Mouse (Mus musculus): Measurements from ENCODE around the gene Gm45717. TPM values are rescaled to one million over a fixed set of nuclear protein-coding genes. Genes with fewer than 3 reads are reported as not detected.

The Gm45717 gene
- polyA plus RNA-seq, 2 experiments: not detected

- no peaks in the 10 kb centered on the region for H3K9me3 ChIP-seq (ENCODE audit: control insufficient read depth, low read length)
- 83% methylated on average over 7 of the region's 7 CpGs for WGBS (ENCODE audit: insufficient replicate concordance)
- H3K27ac ChIP-seq: no peak overlapping the region
- no peaks in the 10 kb centered on the region for H3K27me3 ChIP-seq (ENCODE audit: control insufficient read depth, insufficient read depth, low read length)
- no peak overlapping the region for H3K4me2 ChIP-seq (ENCODE audit: low read depth)
- H3K36me3 ChIP-seq (replicated peaks; ENCODE audit: control insufficient read depth, insufficient read depth, low read depth): no peaks in the 10 kb centered on the region; the same call in 1 of the 2 replicates
- no peak overlapping the region for H3K9ac ChIP-seq (replicated peaks)
- no peak overlapping the region for H3K4me3 ChIP-seq (ENCODE audit: insufficient read depth in 1 of 2, low read depth in 2 of 2, low read length in 2 of 2)
- ATAC-seq (ENCODE audit: insufficient read depth): no peak
- TF ChIP-seq CTCF (IDR thresholded peaks at IDR 0.05; ENCODE audit: low read depth) (no peak), EP300 (IDR thresholded peaks at IDR 0.05; ENCODE audit: low read depth) (no peak)
- H3K4me1 ChIP-seq (replicated peaks; ENCODE audit: control insufficient read depth in 2 of 2, insufficient read depth in 2 of 2, low read length in 1 of 2): peaks cover 0 to 24% of the 10 kb centered on the region in 2 experiments; a peak in 2 of 4 replicates
- DNase-seq (ENCODE audit: low read depth in 3 of 3, low spot score in 3 of 3): no peak
These were observed 11.5 kb downstream of the Gm45717 start for GRCm38 (mm10) chr7:140944236-140944635.

- ATAC-seq (ENCODE audit: insufficient read depth) (no peak), DNase-seq (ENCODE audit: low read depth in 3 of 3, low spot score in 3 of 3) (no peak)
- Histone ChIP-seq H3K9ac (replicated peaks) (no peak overlapping the region), H3K4me1 (replicated peaks; ENCODE audit: control insufficient read depth in 2 of 2, insufficient read depth in 2 of 2, low read length in 1 of 2) (peaks cover 0 to 22% of the 10 kb centered on the region in 2 experiments; a peak in 2 of 4 replicates), H3K9me3 (ENCODE audit: control insufficient read depth, low read length) (no peaks in the 10 kb centered on the region), H3K36me3 (replicated peaks; ENCODE audit: control insufficient read depth, insufficient read depth, low read depth) (no peaks in the 10 kb centered on the region; the same call in 1 of the 2 replicates), H3K27me3 (ENCODE audit: control insufficient read depth, insufficient read depth, low read length) (no peaks in the 10 kb centered on the region), H3K4me2 (ENCODE audit: low read depth) (no peak overlapping the region), H3K4me3 (ENCODE audit: insufficient read depth in 1 of 2, low read depth in 2 of 2, low read length in 2 of 2) (no peak overlapping the region), H3K27ac (no peak overlapping the region)
- TF ChIP-seq EP300 (IDR thresholded peaks at IDR 0.05; ENCODE audit: low read depth) (no peak), CTCF (IDR thresholded peaks at IDR 0.05; ENCODE audit: low read depth) (no peak)
- WGBS (ENCODE audit: insufficient replicate concordance): 78% methylated on average over 4 of the region's 4 CpGs
These were observed 12.4 kb downstream of the Gm45717 start for GRCm38 (mm10) chr7:140943356-140943755.

GRCm38 (mm10) chr7:140942811-140943210, 12.9 kb downstream of the Gm45717 start:
- DNase-seq (ENCODE audit: low read depth in 3 of 3, low spot score in 3 of 3): no peak
- no peak overlapping the region for H3K27ac ChIP-seq
- ATAC-seq (ENCODE audit: insufficient read depth): no peak
- no peak overlapping the region for H3K4me2 ChIP-seq (ENCODE audit: low read depth)
- H3K4me3 ChIP-seq (ENCODE audit: insufficient read depth in 1 of 2, low read depth in 2 of 2, low read length in 2 of 2): no peak overlapping the region
- no peak overlapping the region for H3K9ac ChIP-seq (replicated peaks)
- no peaks in the 10 kb centered on the region for H3K9me3 ChIP-seq (ENCODE audit: control insufficient read depth, low read length)
- WGBS (ENCODE audit: insufficient replicate concordance): 82% methylated on average over 10 of the region's 10 CpGs
- H3K4me1 ChIP-seq (replicated peaks; ENCODE audit: control insufficient read depth in 2 of 2, insufficient read depth in 2 of 2, low read length in 1 of 2): peaks cover 0 to 19% of the 10 kb centered on the region in 2 experiments; a peak in 2 of 4 replicates
- no peaks in the 10 kb centered on the region for H3K27me3 ChIP-seq (ENCODE audit: control insufficient read depth, insufficient read depth, low read length)
- H3K36me3 ChIP-seq (replicated peaks; ENCODE audit: control insufficient read depth, insufficient read depth, low read depth): no peaks in the 10 kb centered on the region; the same call in 1 of the 2 replicates
- no peak for TF ChIP-seq EP300 (IDR thresholded peaks at IDR 0.05; ENCODE audit: low read depth)
- no peak for TF ChIP-seq CTCF (IDR thresholded peaks at IDR 0.05; ENCODE audit: low read depth)

GRCm38 (mm10) chr7:140942341-140942740, 13.4 kb downstream of the Gm45717 start:
- H3K4me3 ChIP-seq (ENCODE audit: insufficient read depth in 1 of 2, low read depth in 2 of 2, low read length in 2 of 2): peak overlapping the region; percentile 55 to 79
- peak overlapping the region; percentile 65 for H3K4me2 ChIP-seq (ENCODE audit: low read depth)
- no peaks in the 10 kb centered on the region; the same call in 1 of the 2 replicates for H3K27me3 ChIP-seq (ENCODE audit: control insufficient read depth, insufficient read depth, low read length)
- TF ChIP-seq EP300 (IDR thresholded peaks at IDR 0.05; ENCODE audit: low read depth) (no peak), CTCF (IDR thresholded peaks at IDR 0.05; ENCODE audit: low read depth) (no peak)
- no peaks in the 10 kb centered on the region; the same call in 1 of the 2 replicates for H3K36me3 ChIP-seq (replicated peaks; ENCODE audit: control insufficient read depth, insufficient read depth, low read depth)
- no peaks in the 10 kb centered on the region for H3K9me3 ChIP-seq (ENCODE audit: control insufficient read depth, low read length)
- H3K4me1 ChIP-seq (replicated peaks; ENCODE audit: control insufficient read depth in 2 of 2, insufficient read depth in 2 of 2, low read length in 1 of 2): peaks cover 0 to 18% of the 10 kb centered on the region in 2 experiments; a peak in 2 of 4 replicates
- DNase-seq (ENCODE audit: low read depth in 3 of 3, low spot score in 3 of 3): no peak
- WGBS (ENCODE audit: insufficient replicate concordance): 49% methylated on average over 9 of the region's 9 CpGs
- peak overlapping the region; percentile 53; the same call in 1 of the 2 replicates for H3K27ac ChIP-seq
- no peak for ATAC-seq (ENCODE audit: insufficient read depth)
- H3K9ac ChIP-seq (replicated peaks): no peak overlapping the region; the same call in 1 of the 2 replicates

- TF ChIP-seq EP300 (IDR thresholded peaks at IDR 0.05; ENCODE audit: low read depth) (no peak), CTCF (IDR thresholded peaks at IDR 0.05; ENCODE audit: low read depth) (peak; percentile 96)
- ATAC-seq (ENCODE audit: insufficient read depth) (peak; percentile 89), DNase-seq (ENCODE audit: low read depth in 3 of 3, low spot score in 3 of 3) (peak; percentile 57 to 62 (median 61))
- H3K4me3 ChIP-seq (ENCODE audit: insufficient read depth in 1 of 2, low read depth in 2 of 2, low read length in 2 of 2): peak within 1 kb of the TSS; percentile 55 to 79
- peak within 1 kb of the TSS; percentile 53 for H3K27ac ChIP-seq
- H3K9me3 ChIP-seq (ENCODE audit: control insufficient read depth, low read length): no peaks in the 10 kb centered on the region
- H3K4me2 ChIP-seq (ENCODE audit: low read depth): peak within 1 kb of the TSS; percentile 65
- H3K27me3 ChIP-seq (ENCODE audit: control insufficient read depth, insufficient read depth, low read length): no peaks in the 10 kb centered on the region; the same call in none of the 2 replicates
- peaks cover 0 to 11% of the 10 kb centered on the region in 2 experiments; a peak in 2 of 4 replicates for H3K4me1 ChIP-seq (replicated peaks; ENCODE audit: control insufficient read depth in 2 of 2, insufficient read depth in 2 of 2, low read length in 1 of 2)
- 1% methylated on average over 33 of the region's 33 CpGs for WGBS (ENCODE audit: insufficient replicate concordance)
- no peaks in the 10 kb centered on the region; the same call in 1 of the 2 replicates for H3K36me3 ChIP-seq (replicated peaks; ENCODE audit: control insufficient read depth, insufficient read depth, low read depth)
- peak within 1 kb of the TSS; percentile 71 for H3K9ac ChIP-seq (replicated peaks)
These were observed 14.3 kb downstream of the Gm45717 start, which contains the start of gene Pgghg for GRCm38 (mm10) chr7:140941222-140942051. Pgghg (plus strand) TSS chr7:140941391.

Measured in liver, embryonic 14.5 days (tissue).